Mouse (Mus musculus): ENCODE results near the gene H2-Ke6.
"Not testable (repeated sequence)": the region's sequence is repeated elsewhere in the genome, so short reads cannot be mapped to it uniquely, and the experiment has no call there.

Gene H2-Ke6

DNA sequence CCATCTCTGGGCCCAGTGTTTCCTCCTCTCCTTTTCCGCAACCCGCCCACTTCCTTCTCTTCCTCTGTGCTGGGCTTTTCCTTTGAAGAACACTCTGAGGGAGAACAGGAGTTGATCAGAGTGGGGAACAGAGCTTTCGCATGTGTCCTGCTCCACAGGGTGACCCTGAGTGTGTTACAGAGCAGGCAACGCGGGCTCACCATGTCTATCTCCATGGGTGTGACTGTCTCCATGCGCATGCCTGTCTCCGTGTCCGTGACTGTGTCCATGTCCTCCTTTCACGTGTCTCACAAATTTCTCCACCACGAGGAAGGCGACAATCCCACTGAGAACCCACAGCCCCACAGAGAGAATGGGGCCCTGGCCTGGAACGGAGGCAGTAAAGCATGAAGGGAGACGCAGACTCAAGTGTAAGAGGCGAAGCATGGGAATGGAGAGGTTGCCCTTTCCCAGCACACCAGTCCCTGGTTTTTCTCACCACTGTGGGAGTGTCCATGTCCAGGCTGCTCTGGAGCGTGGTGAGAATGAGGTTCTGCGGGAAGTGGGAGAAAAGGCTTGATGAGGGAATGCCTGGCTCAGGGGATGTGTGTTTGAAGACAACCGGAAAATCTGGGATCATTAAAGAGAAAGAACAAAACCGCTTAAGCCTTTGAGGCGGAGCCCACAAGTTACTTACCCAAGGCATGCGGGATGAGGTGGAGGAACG, 2.2 kb upstream of the H2-Ke6 start:
- DNase-seq (ENCODE audit: low read depth, low spot score) = no peak

DNA sequence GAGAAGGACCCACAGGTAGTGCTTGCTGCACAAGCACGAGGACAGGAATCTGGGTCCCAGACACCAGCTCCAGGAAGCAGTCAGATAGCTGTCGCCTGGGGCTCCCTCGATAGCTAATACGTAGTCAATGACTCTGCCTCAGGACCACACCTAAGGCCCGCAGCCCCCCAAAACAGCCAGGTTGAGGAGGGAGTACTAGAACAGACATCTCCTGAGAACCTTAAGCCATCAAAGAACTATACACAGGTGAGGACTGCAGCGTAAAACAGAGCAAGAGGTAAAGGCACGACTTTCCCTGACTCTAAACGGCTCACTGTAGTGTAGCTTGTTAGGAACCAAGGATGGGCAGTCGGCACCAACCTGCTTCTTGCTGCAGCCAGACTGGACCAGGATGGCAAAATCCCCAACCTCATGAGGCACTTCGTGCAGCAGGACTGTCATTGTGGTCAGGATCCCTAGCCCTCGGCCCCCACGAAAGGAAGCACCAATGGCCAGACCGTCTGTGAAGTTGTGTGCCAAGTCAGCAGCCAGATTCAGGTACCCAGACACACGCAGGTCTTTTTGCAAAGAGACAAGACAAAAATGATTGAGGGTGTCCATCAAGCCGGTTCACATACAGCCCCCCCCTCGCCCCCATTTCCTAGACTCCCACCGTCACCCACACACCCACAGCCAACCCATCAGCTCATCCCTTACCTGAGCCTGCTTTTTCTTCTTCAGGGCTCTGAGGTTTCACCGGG, 1.5 kb upstream of the H2-Ke6 start:
- DNase-seq (ENCODE audit: low read depth, low spot score) = no peak

DNA sequence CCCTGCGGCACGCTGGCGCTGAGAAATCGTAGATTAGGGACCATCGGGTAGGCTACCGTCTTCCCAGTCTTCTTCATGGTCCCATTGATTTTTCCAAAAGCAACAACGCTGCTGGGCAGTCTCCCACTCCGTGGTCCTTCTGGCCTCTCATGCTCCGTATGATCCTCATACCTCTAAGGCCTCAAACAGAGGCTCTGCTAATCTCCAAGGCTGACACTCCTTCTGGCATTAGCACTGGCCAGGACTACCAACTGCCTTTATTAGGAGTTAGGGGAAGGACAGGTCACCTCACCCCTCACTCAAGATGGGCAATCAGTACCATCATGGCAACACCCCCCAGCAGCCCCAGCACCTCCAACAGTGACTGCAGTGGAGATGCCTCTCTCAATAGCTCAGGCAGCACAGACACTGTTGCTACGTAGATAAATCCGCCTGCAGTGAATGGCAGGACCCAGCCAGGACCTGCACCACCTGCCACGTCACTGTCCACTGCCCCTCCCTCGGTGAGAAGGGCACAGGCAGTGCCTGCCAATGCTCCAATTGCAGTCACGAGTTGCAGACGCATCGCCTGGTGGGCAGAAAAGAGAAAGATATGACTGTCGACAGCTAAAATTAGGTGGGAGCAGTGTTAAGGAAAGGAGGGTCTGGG, 765 bp upstream of the H2-Ke6 start:
- no peak for DNase-seq (ENCODE audit: low read depth, low spot score)

GRCm38 (mm10) chr17:34026917-34027655, 774 bp downstream of the H2-Ke6 start:
- DNase-seq (ENCODE audit: low read depth, low spot score) = no peak

GRCm38 (mm10) chr17:34026221-34026620, 1.6 kb downstream of the H2-Ke6 start:
- no peak for DNase-seq (ENCODE audit: low read depth, low spot score)

DNA sequence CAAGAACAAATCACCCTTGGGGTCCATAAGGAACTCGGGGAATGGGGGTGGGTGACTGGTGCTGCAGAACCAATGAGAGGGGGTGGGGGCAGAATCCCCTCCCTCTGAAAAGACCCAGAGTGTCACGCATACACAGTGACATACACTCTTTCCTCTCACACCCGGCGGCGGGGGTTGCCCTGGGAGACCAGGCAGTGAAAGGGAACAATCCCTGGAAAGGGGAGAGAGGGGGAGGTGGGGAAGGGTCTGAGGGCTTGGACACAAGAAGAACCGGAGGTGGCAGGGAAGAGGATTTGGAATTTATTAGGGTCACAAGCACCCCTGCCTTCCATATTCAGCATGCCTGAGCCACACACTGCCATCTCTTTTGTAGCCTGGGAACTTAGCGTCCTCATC, 2.1 kb downstream of the H2-Ke6 start:
- no peak for DNase-seq (ENCODE audit: low read depth, low spot score)

DNA sequence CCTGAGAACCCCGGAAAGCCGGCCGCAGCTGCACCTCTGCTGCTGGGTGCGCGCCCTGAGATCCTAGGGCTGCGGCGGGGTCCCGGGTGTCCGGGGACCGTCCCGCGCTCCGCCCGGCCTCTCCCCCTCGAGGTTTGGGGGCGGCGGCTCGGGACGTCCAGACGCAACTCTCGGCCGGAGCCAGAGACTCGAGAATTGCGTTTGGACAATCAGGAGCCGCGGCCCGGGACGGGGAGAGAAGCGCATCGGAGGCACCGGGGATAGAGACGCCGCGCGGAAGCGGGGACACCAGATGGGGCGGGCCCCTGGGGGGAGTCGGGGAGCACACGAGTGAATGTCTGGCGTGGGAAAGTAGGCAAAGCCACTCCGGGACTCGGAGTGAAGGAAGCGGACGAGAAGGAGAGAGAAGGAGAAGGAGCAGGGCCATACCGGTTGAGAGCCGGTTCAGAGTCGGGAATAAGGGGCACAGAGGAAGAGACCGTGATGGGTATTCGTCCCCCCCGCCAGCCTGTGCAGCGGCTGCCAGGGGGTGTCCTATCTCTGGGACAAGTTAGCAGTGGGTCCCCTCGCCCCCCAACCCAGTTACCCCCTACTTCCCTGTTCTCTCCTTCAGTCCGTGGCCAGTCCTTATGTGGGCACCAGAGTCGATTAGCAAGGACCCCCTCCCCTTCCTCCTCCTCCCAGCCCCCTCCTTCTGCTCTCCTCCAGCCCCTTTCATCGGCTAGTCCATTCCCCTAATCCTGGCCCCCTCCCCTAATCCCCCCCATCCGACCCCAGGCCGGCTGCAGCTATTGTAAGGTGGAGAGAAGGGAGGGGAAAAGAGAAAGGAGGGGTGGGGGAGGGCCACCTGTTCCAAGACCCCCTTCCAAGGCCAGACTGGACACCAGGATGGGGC, 2.8 kb downstream of the H2-Ke6 start:
- DNase-seq (ENCODE audit: low read depth, low spot score) = no peak

DNA sequence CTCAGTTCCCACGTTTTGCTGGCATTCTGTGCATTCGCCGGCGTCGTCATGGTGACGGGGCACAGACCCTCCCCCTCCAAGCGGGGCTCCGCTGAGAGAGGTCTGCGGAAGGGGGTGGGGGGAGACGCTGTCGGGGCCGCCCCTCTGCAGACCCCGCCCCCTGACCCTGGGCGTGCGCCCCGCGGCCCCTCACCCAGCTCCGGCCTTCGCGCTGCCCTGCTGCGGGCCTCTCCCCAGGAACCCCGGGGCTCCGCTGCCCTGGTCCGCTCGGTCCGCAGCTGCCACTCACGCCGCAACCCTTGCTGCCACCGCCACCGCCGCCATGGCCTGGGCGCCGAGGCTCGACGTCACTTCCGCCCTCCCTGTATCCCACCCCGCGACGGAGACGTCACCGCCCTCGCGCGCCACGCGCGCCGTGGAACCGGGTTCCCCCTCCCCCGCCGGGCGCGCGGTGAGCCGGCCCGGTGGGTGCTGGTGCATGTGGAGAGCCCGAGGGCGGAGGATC, 3.5 kb downstream of the H2-Ke6 start, which contains the start of gene Ring1:
TSS of gene Ring1 (minus strand) at position 364 of the 505 bp plus-strand sequence.
- peak; percentile 53 for DNase-seq (ENCODE audit: low read depth, low spot score)

DNA sequence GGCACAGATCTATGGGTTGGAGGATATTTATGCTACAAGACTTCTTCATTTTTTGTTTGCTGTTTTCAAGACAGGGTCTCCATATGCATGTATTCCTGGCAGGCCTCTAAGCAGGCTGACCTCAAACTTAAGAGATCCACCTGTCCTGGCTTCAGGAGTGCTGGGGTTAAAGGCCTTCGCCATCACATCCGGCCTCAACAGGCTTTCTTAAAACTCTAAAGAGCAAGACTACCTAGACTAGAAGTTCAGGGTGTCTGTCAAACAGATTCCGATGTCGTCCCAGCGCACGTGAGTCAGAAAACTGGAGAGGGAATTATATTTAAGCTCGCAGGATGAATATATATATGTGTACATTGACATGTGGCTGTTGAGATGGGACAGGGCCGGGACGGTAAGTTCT, 4.2 kb downstream of the H2-Ke6 start:
- no peak for DNase-seq (ENCODE audit: low read depth, low spot score)

DNA sequence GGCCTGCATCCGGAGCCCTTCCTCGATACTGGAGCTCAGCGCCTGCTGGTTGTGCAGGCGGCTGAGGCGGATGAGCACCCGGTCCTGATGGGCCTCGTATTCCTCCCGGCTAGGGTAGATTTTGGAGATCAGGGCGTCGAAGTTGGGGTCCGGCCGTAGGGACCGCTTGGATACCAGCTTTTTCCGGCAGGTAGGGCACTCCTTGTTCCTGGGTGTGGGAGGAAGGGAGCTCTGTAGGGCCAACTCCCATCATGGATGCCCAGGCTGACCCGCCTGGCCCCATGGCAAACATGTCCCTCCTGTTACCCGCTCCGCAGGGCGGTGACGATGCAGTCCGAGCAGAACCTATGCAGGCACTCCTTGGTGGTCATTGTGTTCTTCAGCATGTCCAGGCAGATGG, 4.9 kb downstream of the H2-Ke6 start:
- no peak for DNase-seq (ENCODE audit: low read depth, low spot score)

- DNase-seq (ENCODE audit: low read depth, low spot score) = no peak
Observed at GRCm38 (mm10) chr17:34022414-34022783, 5.5 kb downstream of the H2-Ke6 start.

GRCm38 (mm10) chr17:34021539-34022413, 6.1 kb downstream of the H2-Ke6 start:
- DNase-seq (ENCODE audit: low read depth, low spot score) = no peak

- no peak for DNase-seq (ENCODE audit: low read depth, low spot score)
Observed at GRCm38 (mm10) chr17:34013436-34013835, 14.4 kb downstream of the H2-Ke6 start.

DNA sequence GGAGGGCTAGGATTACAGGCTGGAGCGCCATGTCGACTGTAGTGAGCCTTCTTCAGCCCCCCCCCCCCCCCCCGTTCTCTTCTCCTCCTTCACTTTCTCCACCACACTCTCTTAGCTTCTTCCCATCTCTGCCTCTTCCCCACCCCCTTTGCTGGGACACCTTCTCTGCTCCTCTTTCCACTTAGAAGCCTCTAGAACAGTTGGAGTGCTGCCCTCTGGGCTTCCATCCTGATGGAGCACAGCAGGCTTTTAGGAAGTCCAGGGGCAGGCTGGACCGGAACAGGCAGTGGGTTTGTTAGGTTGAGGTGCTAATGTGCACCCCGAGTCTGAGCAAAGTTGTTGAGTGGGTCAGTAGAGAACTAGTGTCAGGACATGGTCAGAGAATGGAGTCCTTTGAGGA, 17.7 kb downstream of the H2-Ke6 start:
- DNase-seq (ENCODE audit: low read depth, low spot score) = no peak

GRCm38 (mm10) chr17:34006570-34006969, 21.3 kb downstream of the H2-Ke6 start:
- DNase-seq (ENCODE audit: low read depth, low spot score) = no peak

DNA sequence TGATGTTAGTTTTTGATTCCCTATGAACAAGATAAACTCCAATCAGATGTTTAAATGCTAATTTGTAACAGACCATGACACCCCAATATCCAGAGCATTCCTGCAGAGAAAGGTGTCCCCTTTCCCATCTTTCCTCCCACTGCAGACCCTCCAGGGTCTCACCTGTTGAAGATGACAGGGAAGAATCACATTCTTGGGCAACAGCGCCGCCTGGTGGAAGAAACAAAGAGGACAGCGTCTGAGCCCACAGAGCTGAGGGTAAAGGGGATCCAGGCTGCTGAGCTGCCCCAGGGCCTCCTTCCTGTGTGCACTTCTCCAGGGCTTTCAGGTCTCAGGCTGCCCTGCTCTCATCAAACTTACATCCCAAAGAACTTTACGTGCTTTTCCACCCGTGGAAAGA, 24.4 kb downstream of the H2-Ke6 start:
- no peak for DNase-seq (ENCODE audit: low read depth, low spot score)

- DNase-seq (ENCODE audit: low read depth, low spot score) = not testable (repeated sequence)
Observed at GRCm38 (mm10) chr17:34000796-34001195, 27.1 kb downstream of the H2-Ke6 start.

DNA sequence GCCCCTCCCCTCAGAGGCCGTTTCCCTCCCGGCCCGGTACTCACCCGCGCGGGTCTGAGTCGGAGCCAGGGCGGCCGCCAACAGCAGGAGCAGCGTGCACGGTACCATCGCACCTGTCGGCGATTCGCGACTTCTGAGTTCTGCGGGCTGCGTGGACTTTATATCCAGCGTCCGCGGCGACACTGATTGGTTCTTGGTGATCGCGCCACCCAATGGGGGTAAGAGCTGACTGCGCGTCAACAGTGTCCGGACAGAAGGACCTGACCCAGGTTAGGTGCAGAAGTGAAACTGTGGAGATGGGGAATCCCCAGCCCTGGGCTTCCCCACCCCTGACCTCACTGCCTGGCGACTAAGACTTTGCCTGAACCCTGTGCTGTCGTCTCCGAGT, 27.7 kb downstream of the H2-Ke6 start, which contains the start of gene H2-K1:
TSS of gene H2-K1 (minus strand) at position 198 of the 388 bp plus-strand sequence.
- no peak for DNase-seq (ENCODE audit: low read depth, low spot score)

- no peak for DNase-seq (ENCODE audit: low read depth, low spot score)
Observed at GRCm38 (mm10) chr17:33999341-34000149, 28.3 kb downstream of the H2-Ke6 start.
